Mouse (Mus musculus): ENCODE measurements around the gene Tchhl1. TPM values are rescaled to one million over a fixed set of nuclear protein-coding genes. Genes with fewer than 3 reads are reported as not detected.
"Not testable (repeated sequence)": the region's sequence is repeated elsewhere in the genome, so short reads cannot be mapped to it uniquely, and the experiment has no call there.

Tchhl1 gene
- polyA plus RNA-seq, 1 experiment from 2014 or later = not detected

GRCm38 (mm10) chr3:93467130-93467529 is 1.4 kb upstream of the Tchhl1 start:
- no peak for ATAC-seq (ENCODE audit: insufficient read depth)
- WGBS (ENCODE audit: insufficient replicate concordance) = 56% methylated on average over 4 of the region's 4 CpGs
- Histone ChIP-seq H3K27ac (replicated peaks) (no peak overlapping the region), H3K36me3 (replicated peaks) (no peaks in the 10 kb centered on the region), H3K9ac (no peak overlapping the region), H3K9me3 (replicated peaks) (no peaks in the 10 kb centered on the region), H3K27me3 (no peaks in the 10 kb centered on the region), H3K4me1 (replicated peaks) (no peaks in the 10 kb centered on the region; the same call in 1 of the 2 replicates), H3K4me2 (no peak overlapping the region), H3K4me3 (replicated peaks) (no peak overlapping the region)

- H3K27me3 ChIP-seq = no peaks in the 10 kb centered on the region
- WGBS (ENCODE audit: insufficient replicate concordance) = 43% methylated on average over 3 of the region's 3 CpGs
- no peaks in the 10 kb centered on the region for H3K36me3 ChIP-seq (replicated peaks)
- peak; percentile 73 for ATAC-seq (ENCODE audit: insufficient read depth)
- no peak overlapping the region for H3K9ac ChIP-seq
- H3K4me1 ChIP-seq (replicated peaks) = no peaks in the 10 kb centered on the region; the same call in 1 of the 2 replicates
- H3K9me3 ChIP-seq (replicated peaks) = no peaks in the 10 kb centered on the region
- no peak overlapping the region for H3K4me3 ChIP-seq (replicated peaks)
- H3K27ac ChIP-seq (replicated peaks) = no peak overlapping the region
- H3K4me2 ChIP-seq = no peak overlapping the region
Measured at GRCm38 (mm10) chr3:93469629-93470028, 1.1 kb downstream of the Tchhl1 start.

- Histone ChIP-seq H3K4me2 (no peak overlapping the region), H3K27me3 (no peaks in the 10 kb centered on the region), H3K9ac (no peak overlapping the region), H3K36me3 (replicated peaks) (no peaks in the 10 kb centered on the region), H3K27ac (replicated peaks) (no peak overlapping the region), H3K9me3 (replicated peaks) (no peaks in the 10 kb centered on the region), H3K4me1 (replicated peaks) (no peaks in the 10 kb centered on the region), H3K4me3 (replicated peaks) (no peak overlapping the region)
- 72% methylated on average over 1 of the region's 1 CpGs for WGBS (ENCODE audit: insufficient replicate concordance)
- no peak for ATAC-seq (ENCODE audit: insufficient read depth)
Measured at GRCm38 (mm10) chr3:93480053-93480452, 11.5 kb downstream of the Tchhl1 start.

GRCm38 (mm10) chr3:93481982-93482616 is 13.5 kb downstream of the Tchhl1 start:
- no peaks in the 10 kb centered on the region for H3K36me3 ChIP-seq (replicated peaks)
- H3K4me2 ChIP-seq = no peak overlapping the region
- no peak overlapping the region for H3K27ac ChIP-seq (replicated peaks)
- H3K9me3 ChIP-seq (replicated peaks) = no peaks in the 10 kb centered on the region
- no peak overlapping the region for H3K4me3 ChIP-seq (replicated peaks)
- WGBS (ENCODE audit: insufficient replicate concordance) = 50% methylated on average over 2 of the region's 2 CpGs
- ATAC-seq (ENCODE audit: insufficient read depth) = no peak
- no peaks in the 10 kb centered on the region for H3K27me3 ChIP-seq
- H3K4me1 ChIP-seq (replicated peaks) = no peaks in the 10 kb centered on the region
- H3K9ac ChIP-seq = no peak overlapping the region

GRCm38 (mm10) chr3:93485611-93486010 is 17.1 kb downstream of the Tchhl1 start:
- 64% methylated on average over 3 of the region's 3 CpGs for WGBS (ENCODE audit: insufficient replicate concordance)
- H3K4me2 ChIP-seq = no peak overlapping the region
- H3K4me1 ChIP-seq (replicated peaks) = no peaks in the 10 kb centered on the region

GRCm38 (mm10) chr3:93488541-93488940 is 20.0 kb downstream of the Tchhl1 start:
- H3K9ac ChIP-seq = no peak overlapping the region
- H3K9me3 ChIP-seq (replicated peaks) = no peaks in the 10 kb centered on the region
- no peak for ATAC-seq (ENCODE audit: insufficient read depth)
- no peak overlapping the region for H3K4me2 ChIP-seq
- no peaks in the 10 kb centered on the region for H3K4me1 ChIP-seq (replicated peaks)
- no peak overlapping the region for H3K4me3 ChIP-seq (replicated peaks)
- no peaks in the 10 kb centered on the region for H3K36me3 ChIP-seq (replicated peaks)
- WGBS (ENCODE audit: insufficient replicate concordance) = 63% methylated on average over 2 of the region's 2 CpGs
- no peaks in the 10 kb centered on the region for H3K27me3 ChIP-seq
- H3K27ac ChIP-seq (replicated peaks) = no peak overlapping the region

More at GRCm38 (mm10) chr3:93485611-93486010, 17.1 kb downstream of the Tchhl1 start:
- H3K4me3 ChIP-seq (replicated peaks) = no peak overlapping the region
- no peak overlapping the region for H3K27ac ChIP-seq (replicated peaks)
- H3K9me3 ChIP-seq (replicated peaks) = no peaks in the 10 kb centered on the region
- no peak for ATAC-seq (ENCODE audit: insufficient read depth)
- H3K27me3 ChIP-seq = no peaks in the 10 kb centered on the region
- H3K36me3 ChIP-seq (replicated peaks) = no peaks in the 10 kb centered on the region
- H3K9ac ChIP-seq = no peak overlapping the region

GRCm38 (mm10) chr3:93492176-93492575 is 23.6 kb downstream of the Tchhl1 start:
- H3K9me3 ChIP-seq (replicated peaks) = no peaks in the 10 kb centered on the region
- no peak overlapping the region for H3K9ac ChIP-seq
- no peaks in the 10 kb centered on the region for H3K36me3 ChIP-seq (replicated peaks)
- H3K27ac ChIP-seq (replicated peaks) = no peak overlapping the region
- no peaks in the 10 kb centered on the region for H3K27me3 ChIP-seq
- no peak for ATAC-seq (ENCODE audit: insufficient read depth)
- no peak overlapping the region for H3K4me2 ChIP-seq
- no peaks in the 10 kb centered on the region for H3K4me1 ChIP-seq (replicated peaks)
- WGBS (ENCODE audit: insufficient replicate concordance) = 42% methylated on average over 3 of the region's 3 CpGs
- H3K4me3 ChIP-seq (replicated peaks) = no peak overlapping the region

GRCm38 (mm10) chr3:93493992-93494391 is 25.4 kb downstream of the Tchhl1 start:
- no peaks in the 10 kb centered on the region for H3K36me3 ChIP-seq (replicated peaks)
- no peaks in the 10 kb centered on the region for H3K4me1 ChIP-seq (replicated peaks)
- no peak overlapping the region for H3K4me2 ChIP-seq
- H3K27ac ChIP-seq (replicated peaks) = no peak overlapping the region
- H3K4me3 ChIP-seq (replicated peaks) = no peak overlapping the region
- 1% methylated on average over 4 of the region's 4 CpGs for WGBS (ENCODE audit: insufficient replicate concordance)
- H3K9ac ChIP-seq = no peak overlapping the region
- H3K27me3 ChIP-seq = no peaks in the 10 kb centered on the region
- ATAC-seq (ENCODE audit: insufficient read depth) = no peak
- no peaks in the 10 kb centered on the region for H3K9me3 ChIP-seq (replicated peaks)

- not testable (repeated sequence) for H3K4me2 ChIP-seq; H3K9me3 ChIP-seq (replicated peaks); H3K9ac ChIP-seq; H3K4me1 ChIP-seq (replicated peaks); H3K27ac ChIP-seq (replicated peaks); H3K4me3 ChIP-seq (replicated peaks); H3K27me3 ChIP-seq; ATAC-seq (ENCODE audit: insufficient read depth); H3K36me3 ChIP-seq (replicated peaks)
- WGBS (ENCODE audit: insufficient replicate concordance) = 28% methylated on average over 5 of the region's 5 CpGs
Measured at GRCm38 (mm10) chr3:93494774-93495173, 26.2 kb downstream of the Tchhl1 start.

- Histone ChIP-seq H3K36me3 (replicated peaks) (no peaks in the 10 kb centered on the region), H3K4me1 (replicated peaks) (no peaks in the 10 kb centered on the region), H3K27ac (replicated peaks) (no peak overlapping the region), H3K4me2 (no peak overlapping the region), H3K27me3 (no peaks in the 10 kb centered on the region), H3K9me3 (replicated peaks) (no peaks in the 10 kb centered on the region), H3K4me3 (replicated peaks) (no peak overlapping the region), H3K9ac (no peak overlapping the region)
- ATAC-seq (ENCODE audit: insufficient read depth) = no peak
- 49% methylated on average over 3 of the region's 3 CpGs for WGBS (ENCODE audit: insufficient replicate concordance)
Measured at GRCm38 (mm10) chr3:93497131-93497530, 28.6 kb downstream of the Tchhl1 start.

- no peaks in the 10 kb centered on the region for H3K27me3 ChIP-seq
- no peak overlapping the region for H3K9ac ChIP-seq
- no peaks in the 10 kb centered on the region for H3K9me3 ChIP-seq (replicated peaks)
- no peak overlapping the region for H3K27ac ChIP-seq (replicated peaks)
- H3K4me2 ChIP-seq = no peak overlapping the region
- ATAC-seq (ENCODE audit: insufficient read depth) = no peak
- H3K4me1 ChIP-seq (replicated peaks) = no peaks in the 10 kb centered on the region
- no peak overlapping the region for H3K4me3 ChIP-seq (replicated peaks)
- H3K36me3 ChIP-seq (replicated peaks) = no peaks in the 10 kb centered on the region
Measured at GRCm38 (mm10) chr3:93499129-93499528, 30.6 kb downstream of the Tchhl1 start.

- H3K27me3 ChIP-seq = no peaks in the 10 kb centered on the region
- ATAC-seq (ENCODE audit: insufficient read depth) = no peak
- no peak overlapping the region for H3K4me2 ChIP-seq
- no peak overlapping the region for H3K9ac ChIP-seq
- 62% methylated on average over 7 of the region's 7 CpGs for WGBS (ENCODE audit: insufficient replicate concordance)
- no peak overlapping the region for H3K4me3 ChIP-seq (replicated peaks)
- H3K36me3 ChIP-seq (replicated peaks) = no peaks in the 10 kb centered on the region
- H3K9me3 ChIP-seq (replicated peaks) = no peaks in the 10 kb centered on the region
- no peaks in the 10 kb centered on the region for H3K4me1 ChIP-seq (replicated peaks)
- no peak overlapping the region for H3K27ac ChIP-seq (replicated peaks)
Measured at GRCm38 (mm10) chr3:93504536-93505189, 36.1 kb downstream of the Tchhl1 start.

Data from liver, embryonic 15.5 days (tissue).